Comparison of ENCODE assay signal across 22 mouse cellular contexts in the genomic region with DNA sequence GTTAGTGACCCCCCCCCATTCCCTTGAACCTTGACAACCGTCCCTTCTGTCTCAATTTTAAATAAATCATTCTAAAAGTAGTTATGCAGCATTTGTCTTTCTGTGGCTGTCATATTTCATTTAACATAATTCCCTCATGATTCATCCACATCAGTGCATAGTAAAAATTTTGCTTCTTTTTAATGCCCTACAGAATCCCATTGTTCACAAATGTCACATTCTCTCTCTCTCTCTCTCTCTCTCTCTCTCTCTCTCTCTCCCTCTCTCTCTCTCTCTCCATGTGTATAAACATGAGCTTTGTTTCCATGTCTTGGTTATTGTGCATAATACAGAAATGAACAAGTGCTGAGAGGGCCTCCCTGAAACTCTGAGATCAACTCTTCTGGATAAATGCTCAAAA. TPM values are rescaled to one million over a fixed set of nuclear protein-coding genes. Genes with fewer than 3 reads are reported as not detected.
"Had no signal": no experiment of that assay in that cellular context is flagged by ENCODE, and none has a peak within 500 bp of the region (broad histone marks: within the 10 kb centered on the region; RNA-seq: fewer than 3 reads in every experiment).

No protein-coding gene starts in this region.

- H3K9ac ChIP-seq: liver, embryonic 15.5 days; liver, postnatal 0 days; lung, embryonic 15.5 days; midbrain, embryonic 13.5 days; midbrain, embryonic 15.5 days; neural tube, embryonic 13.5 days; neural tube, embryonic 15.5 days had no signal

- H3K36me3 ChIP-seq: liver, embryonic 15.5 days; lung, embryonic 15.5 days; midbrain, embryonic 13.5 days; midbrain, embryonic 15.5 days; neural tube, embryonic 13.5 days; neural tube, embryonic 15.5 days had no signal

- ATAC-seq: liver, postnatal 0 days; lung, postnatal 0 days; midbrain, embryonic 13.5 days; midbrain, embryonic 15.5 days had no signal

- H3K4me1 ChIP-seq: liver, embryonic 15.5 days; midbrain, embryonic 13.5 days; midbrain, embryonic 15.5 days; neural tube, embryonic 13.5 days; neural tube, embryonic 15.5 days had no signal

- H3K4me3 ChIP-seq: liver, embryonic 15.5 days; lung, embryonic 15.5 days; megakaryocyte, embryonic 14.5 days; midbrain, embryonic 13.5 days; midbrain, embryonic 15.5 days; myocyte; neural tube, embryonic 13.5 days; neural tube, embryonic 15.5 days had no signal

- H3K9me3 ChIP-seq: liver, embryonic 15.5 days; lung, embryonic 15.5 days; megakaryocyte, embryonic 14.5 days; midbrain, embryonic 13.5 days; midbrain, embryonic 15.5 days; neural tube, embryonic 13.5 days; neural tube, embryonic 15.5 days had no signal

- H3K4me2 ChIP-seq: liver, embryonic 15.5 days; lung, embryonic 15.5 days; midbrain, embryonic 11.5 days; midbrain, embryonic 13.5 days; midbrain, embryonic 15.5 days; neural tube, embryonic 13.5 days; neural tube, embryonic 15.5 days had no signal

- DNase-seq: liver, postnatal 0 days; lung, adult 2 months; lung, postnatal 14 days; lung, postnatal 36 days; right cerebral cortex, adult 18-20 months; right cerebral cortex, postnatal 25 days; right cerebral cortex, postnatal 4 days; spleen, adult 18-20 months; thymus, adult 18-20 months; thymus, postnatal 25 days; thymus, postnatal 4 days had no signal

- H3K27me3 ChIP-seq: liver, embryonic 15.5 days; lung, embryonic 15.5 days; megakaryocyte, embryonic 14.5 days; midbrain, embryonic 13.5 days; midbrain, embryonic 15.5 days; neural tube, embryonic 13.5 days; neural tube, embryonic 15.5 days had no signal

- H3K27ac ChIP-seq: liver, embryonic 15.5 days; lung, embryonic 15.5 days; macrophage; midbrain, embryonic 13.5 days; midbrain, embryonic 15.5 days; neural tube, embryonic 13.5 days; neural tube, embryonic 15.5 days had no signal

RNA-seq across cellular contexts. Expression of gene Apob, which starts 18.6 kb away (rescaled TPM):
- polyA plus RNA-seq: macrophage; midbrain, embryonic 15.5 days had no signal
